Mouse (Mus musculus): ENCODE measurements around the gene Trmt5.
A peak's percentile ranks its signal among the peaks of the same experiment; 100 is the strongest.

The Trmt5 gene

GRCm38 (mm10) chr12:73286287-73287092, at the start of gene Trmt5, which contains the start of gene Slc38a6:
Gene Trmt5, minus strand, starts transcription at chr12:73286710.
Gene Slc38a6, plus strand, starts transcription at chr12:73286779.
- no peak for DNase-seq (ENCODE audit: extremely low read depth, low read depth, low spot score)

GRCm38 (mm10) chr12:73334051-73334551, 47.6 kb upstream of the Trmt5 start:
- DNase-seq (ENCODE audit: extremely low read depth, low read depth, low spot score) = no peak

GRCm38 (mm10) chr12:73332701-73333100, 46.2 kb upstream of the Trmt5 start:
- no peak for DNase-seq (ENCODE audit: extremely low read depth, low read depth, low spot score)

- peak; percentile 66 for DNase-seq (ENCODE audit: extremely low read depth, low read depth, low spot score)
Measured at GRCm38 (mm10) chr12:73330236-73330635, 43.7 kb upstream of the Trmt5 start.

GRCm38 (mm10) chr12:73328448-73329167, 42.1 kb upstream of the Trmt5 start:
- DNase-seq (ENCODE audit: extremely low read depth, low read depth, low spot score) = peak; percentile 50

- no peak for DNase-seq (ENCODE audit: extremely low read depth, low read depth, low spot score)
Measured at GRCm38 (mm10) chr12:73327381-73327780, 40.9 kb upstream of the Trmt5 start.

- no peak for DNase-seq (ENCODE audit: extremely low read depth, low read depth, low spot score)
Measured at GRCm38 (mm10) chr12:73325617-73326016, 39.1 kb upstream of the Trmt5 start.

- DNase-seq (ENCODE audit: extremely low read depth, low read depth, low spot score) = no peak
Measured at GRCm38 (mm10) chr12:73325181-73325580, 38.7 kb upstream of the Trmt5 start.

GRCm38 (mm10) chr12:73324742-73325141, 38.2 kb upstream of the Trmt5 start:
- no peak for DNase-seq (ENCODE audit: extremely low read depth, low read depth, low spot score)

- no peak for DNase-seq (ENCODE audit: extremely low read depth, low read depth, low spot score)
Measured at GRCm38 (mm10) chr12:73324180-73324586, 37.7 kb upstream of the Trmt5 start.

- DNase-seq (ENCODE audit: extremely low read depth, low read depth, low spot score) = peak; percentile 34
Measured at GRCm38 (mm10) chr12:73317706-73318686, 31.5 kb upstream of the Trmt5 start.

GRCm38 (mm10) chr12:73308711-73309110, 22.2 kb upstream of the Trmt5 start:
- DNase-seq (ENCODE audit: extremely low read depth, low read depth, low spot score) = no peak

GRCm38 (mm10) chr12:73307750-73308149, 21.2 kb upstream of the Trmt5 start:
- DNase-seq (ENCODE audit: extremely low read depth, low read depth, low spot score) = no peak

GRCm38 (mm10) chr12:73304636-73305035, 18.1 kb upstream of the Trmt5 start:
- peak; percentile 64 for DNase-seq (ENCODE audit: extremely low read depth, low read depth, low spot score)

GRCm38 (mm10) chr12:73300531-73300930, 14.0 kb upstream of the Trmt5 start:
- DNase-seq (ENCODE audit: extremely low read depth, low read depth, low spot score) = no peak

GRCm38 (mm10) chr12:73298621-73299020, 12.1 kb upstream of the Trmt5 start:
- DNase-seq (ENCODE audit: extremely low read depth, low read depth, low spot score) = no peak

GRCm38 (mm10) chr12:73295505-73296140, 9.1 kb upstream of the Trmt5 start:
- DNase-seq (ENCODE audit: extremely low read depth, low read depth, low spot score) = no peak

- DNase-seq (ENCODE audit: extremely low read depth, low read depth, low spot score) = no peak
Measured at GRCm38 (mm10) chr12:73294884-73295283, 8.4 kb upstream of the Trmt5 start.

- no peak for DNase-seq (ENCODE audit: extremely low read depth, low read depth, low spot score)
Measured at GRCm38 (mm10) chr12:73288626-73289025, 2.1 kb upstream of the Trmt5 start.

- DNase-seq (ENCODE audit: extremely low read depth, low read depth, low spot score) = no peak
Measured at GRCm38 (mm10) chr12:73287609-73288008, 1.1 kb upstream of the Trmt5 start.

All from fat pad, adult 2 months (tissue).